Mouse (Mus musculus): ENCODE results near the gene Grk5. TPM values are rescaled to one million over a fixed set of nuclear protein-coding genes. Genes with fewer than 3 reads are reported as not detected.
"Not testable (repeated sequence)": the region's sequence is repeated elsewhere in the genome, so short reads cannot be mapped to it uniquely, and the experiment has no call there.

Grk5 gene
- 3.3 and 3.9 TPM in 2 replicates for polyA plus RNA-seq (2014; fragmentation: Nextera tagmentation; extraction: Ambion mirVana)

GRCm38 (mm10) chr19:60889714-60890315 lies at the start of gene Grk5:
Gene Grk5 (plus strand): TSS chr19:60889749.
- H3K27me3 ChIP-seq (ENCODE audit: control insufficient read depth, insufficient read depth, low read length), result no peaks in the 10 kb centered on the region

GRCm38 (mm10) chr19:60843324-60843723 lies 46.2 kb upstream of the Grk5 start:
- Histone ChIP-seq H3K27ac (ENCODE audit: low read depth, low read length) (no peak overlapping the region), H3K4me2 (ENCODE audit: low read depth, low read length) (no peak overlapping the region), H3K27me3 (ENCODE audit: control insufficient read depth, insufficient read depth, low read length) (no peaks in the 10 kb centered on the region), H3K36me3 (ENCODE audit: control insufficient read depth, insufficient read depth, low read length) (peaks cover 7% of the 10 kb centered on the region; the same call in 1 of the 2 replicates), H3K9ac (replicated peaks; ENCODE audit: low read depth, low read length) (no peak overlapping the region), H3K4me3 (ENCODE audit: low read depth, low read length) (no peak overlapping the region), H3K4me1 (ENCODE audit: control insufficient read depth, insufficient read depth, low read length) (no peaks in the 10 kb centered on the region), H3K9me3 (ENCODE audit: control insufficient read depth, low read length) (no peaks in the 10 kb centered on the region)
- no peak for ATAC-seq (ENCODE audit: low read depth)

More at GRCm38 (mm10) chr19:60889714-60890315, at the start of gene Grk5:
- H3K4me1 ChIP-seq (ENCODE audit: control insufficient read depth, insufficient read depth, low read length), result peaks cover 14% of the 10 kb centered on the region
- peak within 1 kb of the TSS; percentile 88 for H3K27ac ChIP-seq (ENCODE audit: low read depth, low read length)
- peak within 1 kb of the TSS; percentile 64 for H3K4me3 ChIP-seq (ENCODE audit: low read depth, low read length)
- no peaks in the 10 kb centered on the region for H3K36me3 ChIP-seq (ENCODE audit: control insufficient read depth, insufficient read depth, low read length)
- under 1% methylated on average over 52 of the region's 55 CpGs for WGBS
- H3K4me2 ChIP-seq (ENCODE audit: low read depth, low read length), result peak within 1 kb of the TSS; percentile 58
- no peaks in the 10 kb centered on the region for H3K9me3 ChIP-seq (ENCODE audit: control insufficient read depth, low read length)
- peak; percentile 98 for ATAC-seq (ENCODE audit: low read depth)
- H3K9ac ChIP-seq (replicated peaks; ENCODE audit: low read depth, low read length), result peak within 1 kb of the TSS; percentile 78

DNA sequence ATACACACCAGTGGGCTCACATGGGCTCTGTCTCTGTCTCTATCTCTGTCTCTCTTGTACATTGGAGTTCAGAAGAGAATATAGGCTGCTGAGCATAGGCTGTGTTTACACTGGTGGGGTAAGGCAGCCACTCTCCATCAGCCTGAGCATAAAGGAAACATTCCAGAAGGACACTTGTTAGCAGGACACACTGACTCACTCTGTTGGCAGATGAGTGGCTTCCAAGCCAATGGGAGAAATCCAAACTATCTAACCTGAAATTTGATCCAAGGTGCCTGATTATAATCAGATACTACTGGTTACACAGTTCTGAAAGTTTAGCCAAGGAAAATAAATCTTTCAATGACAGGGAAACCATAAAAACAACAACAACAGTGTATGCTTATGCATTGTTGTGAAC lies 43.8 kb upstream of the Grk5 start:
- peaks cover 4% of the 10 kb centered on the region; the same call in 1 of the 2 replicates for H3K36me3 ChIP-seq (ENCODE audit: control insufficient read depth, insufficient read depth, low read length)
- no peak overlapping the region for H3K4me2 ChIP-seq (ENCODE audit: low read depth, low read length)
- H3K9ac ChIP-seq (replicated peaks; ENCODE audit: low read depth, low read length), result no peak overlapping the region

DNA sequence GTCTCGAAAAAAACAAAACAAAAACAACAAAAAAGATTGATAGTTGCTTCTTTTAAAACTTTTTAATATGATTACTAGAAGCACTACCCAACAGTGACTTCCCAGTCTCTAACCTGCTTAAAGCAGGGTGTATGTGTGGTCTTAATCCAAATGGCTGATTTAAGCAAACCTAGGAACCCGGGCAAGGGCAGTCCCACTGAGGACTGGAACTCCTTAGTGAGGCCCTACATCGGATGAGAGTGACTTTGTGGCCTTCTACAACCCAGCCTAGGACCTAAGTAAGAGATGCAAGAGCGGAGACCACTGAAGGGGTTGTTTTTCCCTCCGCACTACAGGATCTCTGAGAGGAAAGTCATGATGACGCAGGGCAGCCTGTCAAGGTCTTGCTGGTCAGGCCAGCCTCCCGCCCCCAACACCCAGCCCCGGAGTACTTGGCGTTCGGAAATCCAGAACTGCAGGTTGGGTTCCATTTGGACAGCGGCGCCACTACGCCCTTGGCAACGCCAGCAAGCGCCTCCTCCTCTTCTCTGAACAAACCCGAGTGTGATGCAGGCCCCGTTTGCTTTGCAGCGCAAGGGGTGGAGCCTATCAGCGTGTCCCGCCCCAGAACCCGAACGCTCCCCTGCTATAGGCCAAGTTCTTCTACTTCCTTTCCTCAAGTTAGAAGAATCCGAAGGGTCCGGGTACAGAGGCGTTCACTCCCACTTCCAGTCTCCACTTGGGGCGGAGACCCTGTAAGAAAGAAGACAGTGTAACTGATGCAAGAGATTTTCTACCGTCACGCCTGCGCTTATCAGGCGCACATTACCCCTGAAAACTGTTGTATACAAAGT lies 28.5 kb upstream of the Grk5 start, which contains the start of gene Sfxn4:
Gene Sfxn4, minus strand, starts transcription at position 612 of the 833 bp plus-strand sequence.
- WGBS, result 3% methylated on average over 30 of the region's 30 CpGs
- Histone ChIP-seq H3K4me2 (ENCODE audit: low read depth, low read length) (peak within 1 kb of the TSS; percentile 66), H3K9me3 (ENCODE audit: control insufficient read depth, low read length) (no peaks in the 10 kb centered on the region), H3K27ac (ENCODE audit: low read depth, low read length) (peak within 1 kb of the TSS; percentile 61; the same call in 1 of the 2 replicates), H3K4me3 (ENCODE audit: low read depth, low read length) (peak within 1 kb of the TSS; percentile 50), H3K4me1 (ENCODE audit: control insufficient read depth, insufficient read depth, low read length) (no peaks in the 10 kb centered on the region), H3K9ac (replicated peaks; ENCODE audit: low read depth, low read length) (peak within 1 kb of the TSS; percentile 63), H3K36me3 (ENCODE audit: control insufficient read depth, insufficient read depth, low read length) (peaks cover 11% of the 10 kb centered on the region; the same call in 1 of the 2 replicates), H3K27me3 (ENCODE audit: control insufficient read depth, insufficient read depth, low read length) (no peaks in the 10 kb centered on the region)
- peak; percentile 99 for ATAC-seq (ENCODE audit: low read depth)

More for the DNA sequence above, 43.8 kb upstream of the Grk5 start:
- ATAC-seq (ENCODE audit: low read depth), result no peak
- no peaks in the 10 kb centered on the region for H3K9me3 ChIP-seq (ENCODE audit: control insufficient read depth, low read length)
- no peak overlapping the region for H3K27ac ChIP-seq (ENCODE audit: low read depth, low read length)
- H3K4me1 ChIP-seq (ENCODE audit: control insufficient read depth, insufficient read depth, low read length), result no peaks in the 10 kb centered on the region
- no peak overlapping the region for H3K4me3 ChIP-seq (ENCODE audit: low read depth, low read length)
- H3K27me3 ChIP-seq (ENCODE audit: control insufficient read depth, insufficient read depth, low read length), result no peaks in the 10 kb centered on the region

- H3K9ac ChIP-seq (replicated peaks; ENCODE audit: low read depth, low read length); H3K9me3 ChIP-seq (ENCODE audit: control insufficient read depth, low read length); H3K27me3 ChIP-seq (ENCODE audit: control insufficient read depth, insufficient read depth, low read length); H3K4me2 ChIP-seq (ENCODE audit: low read depth, low read length); H3K4me1 ChIP-seq (ENCODE audit: control insufficient read depth, insufficient read depth, low read length); H3K4me3 ChIP-seq (ENCODE audit: low read depth, low read length); H3K27ac ChIP-seq (ENCODE audit: low read depth, low read length); ATAC-seq (ENCODE audit: low read depth): not testable (repeated sequence)
- H3K36me3 ChIP-seq (ENCODE audit: control insufficient read depth, insufficient read depth, low read length), result peaks cover 17% of the 10 kb centered on the region; the same call in 1 of the 2 replicates
- WGBS, result 98% methylated on average over 4 of the region's 4 CpGs
These were observed 23.4 kb upstream of the Grk5 start for GRCm38 (mm10) chr19:60866169-60866568.

DNA sequence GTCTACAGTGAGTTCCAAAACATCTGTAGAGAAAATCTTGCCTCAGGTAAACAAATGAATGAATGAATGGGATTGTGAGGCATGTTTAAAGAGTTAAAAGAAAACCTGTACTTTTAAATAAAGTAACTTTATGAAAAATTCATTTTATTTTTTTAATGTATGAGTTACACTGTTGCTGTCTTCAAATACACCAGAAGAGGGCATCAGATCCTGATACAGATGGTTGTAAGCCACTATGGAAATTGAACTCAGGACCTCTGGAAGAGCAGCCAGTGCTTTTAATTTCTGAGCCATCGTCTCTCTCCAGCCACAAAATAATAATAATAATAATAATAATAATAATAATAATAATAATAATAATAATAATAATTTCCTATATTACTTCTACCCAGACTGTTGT lies 19.1 kb upstream of the Grk5 start:
- H3K27ac ChIP-seq (ENCODE audit: low read depth, low read length), result no peak overlapping the region
- ATAC-seq (ENCODE audit: low read depth), result no peak
- H3K9ac ChIP-seq (replicated peaks; ENCODE audit: low read depth, low read length), result no peak overlapping the region
- no peaks in the 10 kb centered on the region for H3K27me3 ChIP-seq (ENCODE audit: control insufficient read depth, insufficient read depth, low read length)
- 0 out of 2 replicates have a peak, but pooled peaks cover 10% of the 10 kb centered on the region for H3K36me3 ChIP-seq (ENCODE audit: control insufficient read depth, insufficient read depth, low read length)
- no peaks in the 10 kb centered on the region for H3K9me3 ChIP-seq (ENCODE audit: control insufficient read depth, low read length)
- 82% methylated on average over 1 of the region's 1 CpGs for WGBS
- no peak overlapping the region for H3K4me3 ChIP-seq (ENCODE audit: low read depth, low read length)
- 0 out of 2 replicates have a peak, but pooled peaks cover 3% of the 10 kb centered on the region for H3K4me1 ChIP-seq (ENCODE audit: control insufficient read depth, insufficient read depth, low read length)
- no peak overlapping the region for H3K4me2 ChIP-seq (ENCODE audit: low read depth, low read length)

DNA sequence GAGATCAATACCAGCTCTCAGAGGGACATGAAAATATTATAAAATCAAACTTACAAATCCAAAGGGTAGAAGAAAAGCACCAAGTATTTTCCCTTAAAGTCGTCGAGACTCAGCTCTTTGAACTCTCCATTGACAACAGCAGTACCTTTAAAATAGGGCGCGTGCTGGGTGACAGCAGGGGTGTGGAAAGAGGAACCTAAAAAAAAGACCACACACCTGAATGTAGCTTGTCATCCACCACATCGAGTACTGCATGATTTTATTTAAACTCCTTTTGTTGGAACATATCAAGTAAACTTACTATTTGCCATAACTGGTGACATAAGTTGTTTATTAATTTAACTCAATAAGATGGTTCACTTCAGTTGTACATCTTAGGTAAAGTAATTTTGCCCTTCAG lies 18.2 kb upstream of the Grk5 start:
- WGBS, result 94% methylated on average over 5 of the region's 5 CpGs
- Histone ChIP-seq H3K36me3 (ENCODE audit: control insufficient read depth, insufficient read depth, low read length) (0 out of 2 replicates have a peak, but pooled peaks cover 10% of the 10 kb centered on the region), H3K9ac (replicated peaks; ENCODE audit: low read depth, low read length) (no peak overlapping the region), H3K9me3 (ENCODE audit: control insufficient read depth, low read length) (no peaks in the 10 kb centered on the region), H3K27me3 (ENCODE audit: control insufficient read depth, insufficient read depth, low read length) (no peaks in the 10 kb centered on the region), H3K27ac (ENCODE audit: low read depth, low read length) (no peak overlapping the region), H3K4me2 (ENCODE audit: low read depth, low read length) (no peak overlapping the region), H3K4me1 (ENCODE audit: control insufficient read depth, insufficient read depth, low read length) (0 out of 2 replicates have a peak, but pooled peaks cover 3% of the 10 kb centered on the region), H3K4me3 (ENCODE audit: low read depth, low read length) (no peak overlapping the region)
- ATAC-seq (ENCODE audit: low read depth), result no peak

- H3K27ac ChIP-seq (ENCODE audit: low read depth, low read length), result no peak overlapping the region
- H3K4me3 ChIP-seq (ENCODE audit: low read depth, low read length), result no peak overlapping the region
- H3K9ac ChIP-seq (replicated peaks; ENCODE audit: low read depth, low read length), result no peak overlapping the region
- no peak overlapping the region for H3K4me2 ChIP-seq (ENCODE audit: low read depth, low read length)
- H3K27me3 ChIP-seq (ENCODE audit: control insufficient read depth, insufficient read depth, low read length), result no peaks in the 10 kb centered on the region
- H3K9me3 ChIP-seq (ENCODE audit: control insufficient read depth, low read length), result no peaks in the 10 kb centered on the region
- WGBS, result 75% methylated on average over 1 of the region's 1 CpGs
- 0 out of 2 replicates have a peak, but pooled peaks cover 3% of the 10 kb centered on the region for H3K4me1 ChIP-seq (ENCODE audit: control insufficient read depth, insufficient read depth, low read length)
- 0 out of 2 replicates have a peak, but pooled peaks cover 10% of the 10 kb centered on the region for H3K36me3 ChIP-seq (ENCODE audit: control insufficient read depth, insufficient read depth, low read length)
- no peak for ATAC-seq (ENCODE audit: low read depth)
These were observed 17.3 kb upstream of the Grk5 start for GRCm38 (mm10) chr19:60872272-60872671.

GRCm38 (mm10) chr19:60873501-60873900 lies 16.0 kb upstream of the Grk5 start:
- Histone ChIP-seq H3K27me3 (ENCODE audit: control insufficient read depth, insufficient read depth, low read length) (no peaks in the 10 kb centered on the region), H3K4me1 (ENCODE audit: control insufficient read depth, insufficient read depth, low read length) (0 out of 2 replicates have a peak, but pooled peaks cover 3% of the 10 kb centered on the region), H3K9ac (replicated peaks; ENCODE audit: low read depth, low read length) (no peak overlapping the region), H3K36me3 (ENCODE audit: control insufficient read depth, insufficient read depth, low read length) (0 out of 2 replicates have a peak, but pooled peaks cover 10% of the 10 kb centered on the region), H3K27ac (ENCODE audit: low read depth, low read length) (no peak overlapping the region), H3K9me3 (ENCODE audit: control insufficient read depth, low read length) (no peaks in the 10 kb centered on the region), H3K4me2 (ENCODE audit: low read depth, low read length) (peak overlapping the region; percentile 64), H3K4me3 (ENCODE audit: low read depth, low read length) (peak overlapping the region; percentile 58)
- ATAC-seq (ENCODE audit: low read depth), result no peak; the same call in 1 of the 2 replicates
- 42% methylated on average over 4 of the region's 4 CpGs for WGBS

All from neural tube, embryonic 14.5 days (tissue).